Mouse (Mus musculus) liver, postnatal 0 days (tissue): ENCODE data around the gene Kcnq4.

Experiments used
- CTCF ChIP-seq: sonication (generic); IDR thresholded peaks from 2 replicates; pipeline ENCODE4 v1.5.1; 2016; ENCODE audit warnings: antibody characterized with exemption, low read depth
- EP300 ChIP-seq: IDR thresholded peaks from 2 replicates; pipeline ENCODE4 v1.6.1; 2016; ENCODE audit warnings: antibody characterized with exemption, low read depth, mild to moderate bottlenecking

GRCm38 (mm10) chr4:120755801-120756200, 7.4 kb upstream of the Kcnq4 start:
- TF ChIP-seq EP300: no peak
- no peak for TF ChIP-seq CTCF
